Mouse (Mus musculus) kidney, embryonic 14.5 days (tissue): Measurements from ENCODE around the gene Src. TPM values are rescaled to one million over a fixed set of nuclear protein-coding genes. Genes with fewer than 3 reads are reported as not detected.

Source experiments
- ATAC-seq: fragments of 200-750 bp; cut with Nextera tagmentation; 2 replicates; pipeline ENCODE4 v1.8.0; 2017; ENCODE audit warnings: moderate number of reproducible peaks, mild to moderate bottlenecking, moderate TSS enrichment, moderate library complexity; ENCODE audit not compliant: low FRiP score, low TSS enrichment
- H3K27ac ChIP-seq: fragments of 300-500 bp; sonication (generic); 2 replicates; pipeline ENCODE4 v1.5.1; 2014; ENCODE audit warnings: low read depth, mild to moderate bottlenecking, low read length, moderate library complexity, mixed read lengths
- H3K27me3 ChIP-seq: fragments of 300-500 bp; sonication (generic); 2 replicates; pipeline ENCODE4 v1.6.1; 2014; ENCODE audit warnings: mild to moderate bottlenecking, low read length; ENCODE audit not compliant: control insufficient read depth, insufficient read depth
- H3K36me3 ChIP-seq: fragments of 300-500 bp; sonication (generic); 2 replicates; pipeline ENCODE4 v1.6.1; 2014; ENCODE audit warnings: low read length, mixed read lengths; ENCODE audit not compliant: control insufficient read depth, insufficient read depth
- H3K4me1 ChIP-seq: fragments of 300-500 bp; sonication (generic); 2 replicates; pipeline ENCODE4 v1.6.1; 2014; ENCODE audit warnings: low read length, mixed read lengths; ENCODE audit not compliant: control insufficient read depth, insufficient read depth
- H3K4me2 ChIP-seq: fragments of 300-500 bp; sonication (generic); replicated peaks from 2 replicates; pipeline ENCODE4 v1.6.1; 2014; ENCODE audit warnings: low read depth, mild to moderate bottlenecking, low read length
- H3K4me3 ChIP-seq: fragments of 300-500 bp; sonication (generic); 2 replicates; pipeline ENCODE4 v1.5.1; 2014; ENCODE audit warnings: mild to moderate bottlenecking, low read length
- H3K9ac ChIP-seq: fragments of 300-500 bp; sonication (generic); 2 replicates; pipeline ENCODE4 v1.6.1; 2014; ENCODE audit warnings: low read depth, mild to moderate bottlenecking, low read length, moderate library complexity
- H3K9me3 ChIP-seq: fragments of 300-500 bp; sonication (generic); 2 replicates; pipeline ENCODE4 v1.6.1; 2016; ENCODE audit warnings: low read length; ENCODE audit not compliant: control insufficient read depth
- WGBS: fragments of 180-500 bp; shearing (Covaris S2); extraction: QIAGEN DNeasy Blood & Tissue Kit; methylation state at CpG from one replicate; pipeline ENCODE4 v1.1.7; 2014; 5-methylcytosine and 5-hydroxymethylcytosine counted together
- polyA plus RNA-seq: library from polyadenylated mRNA; unstranded; fragments of >200 nt; fragmentation: Nextera tagmentation; extraction: Ambion mirVana; gene quantifications from 2 replicates; pipeline ENCODE4 v1.2.1, GENCODE M21; 2014

The Src gene
- polyA plus RNA-seq, 1 experiment from 2014 or later: 13.5 TPM

GRCm38 (mm10) chr2:157392331-157392730 lies 25.9 kb upstream of the Src start:
- no peak overlapping the region for H3K27ac ChIP-seq
- no peaks in the 10 kb centered on the region for H3K9me3 ChIP-seq
- no peak for ATAC-seq
- H3K36me3 ChIP-seq: peaks cover 19% of the 10 kb centered on the region; the same call in 1 of the 2 replicates
- no peaks in the 10 kb centered on the region for H3K27me3 ChIP-seq
- no peak overlapping the region for H3K4me2 ChIP-seq
- no peak overlapping the region for H3K4me3 ChIP-seq
- no peaks in the 10 kb centered on the region for H3K4me1 ChIP-seq
- H3K9ac ChIP-seq: no peak overlapping the region
- WGBS: 97% methylated on average over 2 of the region's 2 CpGs

GRCm38 (mm10) chr2:157393549-157393948 lies 24.7 kb upstream of the Src start:
- no peak overlapping the region for H3K9ac ChIP-seq
- H3K36me3 ChIP-seq: peaks cover 23% of the 10 kb centered on the region; the same call in 1 of the 2 replicates
- no peak overlapping the region for H3K4me2 ChIP-seq
- H3K27ac ChIP-seq: no peak overlapping the region
- 98% methylated on average over 4 of the region's 4 CpGs for WGBS
- no peaks in the 10 kb centered on the region for H3K27me3 ChIP-seq
- H3K4me1 ChIP-seq: no peaks in the 10 kb centered on the region
- no peak for ATAC-seq
- no peak overlapping the region for H3K4me3 ChIP-seq
- H3K9me3 ChIP-seq: 0 out of 2 replicates have a peak, but pooled peaks cover 3% of the 10 kb centered on the region

- no peak overlapping the region for H3K4me2 ChIP-seq
- peaks cover 23% of the 10 kb centered on the region; the same call in 1 of the 2 replicates for H3K36me3 ChIP-seq
- H3K4me3 ChIP-seq: no peak overlapping the region
- no peak overlapping the region for H3K9ac ChIP-seq
- ATAC-seq: no peak
- H3K27ac ChIP-seq: no peak overlapping the region
- H3K27me3 ChIP-seq: no peaks in the 10 kb centered on the region
- H3K9me3 ChIP-seq: 0 out of 2 replicates have a peak, but pooled peaks cover 3% of the 10 kb centered on the region
- WGBS: 76% methylated on average over 6 of the region's 6 CpGs
- H3K4me1 ChIP-seq: no peaks in the 10 kb centered on the region
Measured at GRCm38 (mm10) chr2:157394868-157395267, 23.4 kb upstream of the Src start.

- no peak overlapping the region for H3K9ac ChIP-seq
- no peak overlapping the region for H3K4me2 ChIP-seq
- peaks cover 21% of the 10 kb centered on the region; the same call in 1 of the 2 replicates for H3K36me3 ChIP-seq
- no peaks in the 10 kb centered on the region for H3K27me3 ChIP-seq
- WGBS: 66% methylated on average over 5 of the region's 5 CpGs
- H3K9me3 ChIP-seq: 0 out of 2 replicates have a peak, but pooled peaks cover 3% of the 10 kb centered on the region
- ATAC-seq: no peak
- H3K27ac ChIP-seq: no peak overlapping the region
- no peaks in the 10 kb centered on the region for H3K4me1 ChIP-seq
- H3K4me3 ChIP-seq: no peak overlapping the region
Measured at GRCm38 (mm10) chr2:157395371-157395770, 22.9 kb upstream of the Src start.

GRCm38 (mm10) chr2:157395960-157396359 lies 22.3 kb upstream of the Src start:
- no peaks in the 10 kb centered on the region for H3K4me1 ChIP-seq
- H3K9ac ChIP-seq: no peak overlapping the region
- H3K9me3 ChIP-seq: 0 out of 2 replicates have a peak, but pooled peaks cover 3% of the 10 kb centered on the region
- H3K4me3 ChIP-seq: no peak overlapping the region
- WGBS: 57% methylated on average over 13 of the region's 13 CpGs
- H3K4me2 ChIP-seq: no peak overlapping the region
- no peak for ATAC-seq
- H3K27me3 ChIP-seq: no peaks in the 10 kb centered on the region
- peaks cover 20% of the 10 kb centered on the region; the same call in 1 of the 2 replicates for H3K36me3 ChIP-seq
- H3K27ac ChIP-seq: no peak overlapping the region

- H3K4me1 ChIP-seq: no peaks in the 10 kb centered on the region
- 89% methylated on average over 4 of the region's 4 CpGs for WGBS
- H3K27ac ChIP-seq: no peak overlapping the region
- peaks cover 14% of the 10 kb centered on the region; the same call in 1 of the 2 replicates for H3K36me3 ChIP-seq
- H3K9me3 ChIP-seq: 0 out of 2 replicates have a peak, but pooled peaks cover 3% of the 10 kb centered on the region
- H3K27me3 ChIP-seq: no peaks in the 10 kb centered on the region
- no peak for ATAC-seq
- no peak overlapping the region for H3K9ac ChIP-seq
- no peak overlapping the region for H3K4me2 ChIP-seq
- no peak overlapping the region for H3K4me3 ChIP-seq
Measured at GRCm38 (mm10) chr2:157397376-157397775, 20.9 kb upstream of the Src start.

GRCm38 (mm10) chr2:157398539-157398938 lies 19.7 kb upstream of the Src start:
- Histone ChIP-seq H3K9ac (no peak overlapping the region), H3K27ac (no peak overlapping the region), H3K4me1 (no peaks in the 10 kb centered on the region), H3K4me2 (no peak overlapping the region), H3K36me3 (peaks cover 14% of the 10 kb centered on the region; the same call in 1 of the 2 replicates), H3K27me3 (no peaks in the 10 kb centered on the region), H3K4me3 (no peak overlapping the region), H3K9me3 (0 out of 2 replicates have a peak, but pooled peaks cover 3% of the 10 kb centered on the region)
- 97% methylated on average over 4 of the region's 4 CpGs for WGBS
- no peak for ATAC-seq

GRCm38 (mm10) chr2:157399797-157400196 lies 18.4 kb upstream of the Src start:
- Histone ChIP-seq H3K27me3 (no peaks in the 10 kb centered on the region), H3K4me1 (no peaks in the 10 kb centered on the region), H3K4me2 (no peak overlapping the region), H3K9me3 (0 out of 2 replicates have a peak, but pooled peaks cover 3% of the 10 kb centered on the region), H3K4me3 (no peak overlapping the region), H3K9ac (no peak overlapping the region), H3K36me3 (peaks cover 14% of the 10 kb centered on the region; the same call in 1 of the 2 replicates), H3K27ac (no peak overlapping the region)
- 85% methylated on average over 10 of the region's 10 CpGs for WGBS
- ATAC-seq: no peak

GRCm38 (mm10) chr2:157400491-157400890 lies 17.8 kb upstream of the Src start:
- no peak for ATAC-seq
- H3K27me3 ChIP-seq: no peaks in the 10 kb centered on the region
- 90% methylated on average over 6 of the region's 6 CpGs for WGBS
- H3K9me3 ChIP-seq: 0 out of 2 replicates have a peak, but pooled peaks cover 3% of the 10 kb centered on the region
- no peak overlapping the region for H3K4me3 ChIP-seq
- no peaks in the 10 kb centered on the region for H3K4me1 ChIP-seq
- H3K9ac ChIP-seq: no peak overlapping the region
- H3K36me3 ChIP-seq: peaks cover 14% of the 10 kb centered on the region; the same call in 1 of the 2 replicates
- H3K4me2 ChIP-seq: no peak overlapping the region
- no peak overlapping the region for H3K27ac ChIP-seq
